Mouse (Mus musculus) stomach, embryonic 15.5 days (tissue): ENCODE results near the gene Tdrd7. TPM values are rescaled to one million over a fixed set of nuclear protein-coding genes. Genes with fewer than 3 reads are reported as not detected.

Experiments
- ATAC-seq: fragments of 200-750 bp; cut with Nextera tagmentation; 2 replicates; pipeline ENCODE4 v1.8.0; 2017; ENCODE audit warnings: low read depth, moderate number of reproducible peaks, moderate TSS enrichment; ENCODE audit not compliant: insufficient read depth, low FRiP score
- H3K27ac ChIP-seq: fragments of 300-500 bp; sonication (generic); 2 replicates; pipeline ENCODE4 v1.5.1; 2015; ENCODE audit warnings: mild to moderate bottlenecking, inconsistent platforms
- H3K27me3 ChIP-seq: fragments of 300-500 bp; sonication (generic); replicated peaks from 2 replicates; pipeline ENCODE4 v1.6.1; 2015; ENCODE audit warnings: inconsistent platforms
- H3K36me3 ChIP-seq: fragments of 300-500 bp; sonication (generic); 2 replicates; pipeline ENCODE4 v1.6.1; 2015; ENCODE audit warnings: inconsistent platforms
- H3K4me1 ChIP-seq: fragments of 300-500 bp; sonication (generic); 2 replicates; pipeline ENCODE4 v1.6.1; 2015; ENCODE audit warnings: inconsistent platforms
- H3K4me2 ChIP-seq: fragments of 300-500 bp; sonication (generic); 2 replicates; pipeline ENCODE4 v1.6.1; 2015; ENCODE audit warnings: mild to moderate bottlenecking, inconsistent platforms
- H3K4me3 ChIP-seq: fragments of 300-500 bp; sonication (generic); replicated peaks from 2 replicates; pipeline ENCODE4 v1.5.1; 2015; ENCODE audit warnings: inconsistent platforms
- H3K9ac ChIP-seq: fragments of 300-500 bp; sonication (generic); 2 replicates; pipeline ENCODE4 v1.6.1; 2015; ENCODE audit warnings: inconsistent platforms
- H3K9me3 ChIP-seq: fragments of 300-500 bp; sonication (generic); 2 replicates; pipeline ENCODE4 v1.6.1; 2016; ENCODE audit warnings: inconsistent platforms
- WGBS: fragments of 180-500 bp; shearing (Covaris S2); methylation state at CpG from one replicate; pipeline ENCODE4 v1.1.7; 2015; 5-methylcytosine and 5-hydroxymethylcytosine counted together
- polyA plus RNA-seq: library from polyadenylated mRNA; unstranded; fragments of >200 nt; fragmentation: Nextera tagmentation; extraction: Ambion mirVana; gene quantifications from 2 replicates; pipeline ENCODE4 v1.2.1, GENCODE M21; 2015

The Tdrd7 gene
- 19.8 and 21.5 TPM in 2 replicates for polyA plus RNA-seq

- Histone ChIP-seq H3K27me3 (no peaks in the 10 kb centered on the region), H3K4me2 (peak within 1 kb of the TSS; percentile 25), H3K27ac (peak within 1 kb of the TSS; percentile 82), H3K9ac (no peak within 1 kb of the TSS), H3K4me1 (peaks cover 15% of the 10 kb centered on the region; the same call in 1 of the 2 replicates), H3K4me3 (no peak within 1 kb of the TSS), H3K36me3 (no peaks in the 10 kb centered on the region), H3K9me3 (no peaks in the 10 kb centered on the region)
- ATAC-seq = no peak
- 51% methylated on average over 10 of the region's 10 CpGs for WGBS
Measured at GRCm38 (mm10) chr4:45964771-45965439, at the start of gene Tdrd7. Tdrd7 (plus strand) TSS chr4:45965334.

DNA sequence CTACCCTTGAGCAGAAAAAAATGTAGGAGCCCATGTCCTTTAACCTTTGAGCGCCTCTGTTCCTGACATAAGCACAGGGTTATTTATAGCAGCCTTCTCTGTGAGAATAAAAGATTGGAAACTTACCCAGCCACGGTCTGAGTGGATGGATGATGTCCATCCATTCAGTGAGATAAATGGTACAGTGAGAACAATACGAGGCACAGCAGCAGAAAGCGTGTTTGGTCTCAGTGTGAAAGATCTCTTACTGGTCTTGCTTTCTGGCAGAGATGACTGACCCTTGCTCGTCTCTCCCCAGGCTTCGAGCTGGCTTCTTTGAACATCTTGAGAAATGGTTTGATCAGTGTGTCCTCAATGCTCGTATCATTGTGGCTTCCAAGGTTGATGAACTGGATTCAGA lies 48.0 kb upstream of the Tdrd7 start:
- no peaks in the 10 kb centered on the region for H3K27me3 ChIP-seq
- WGBS = 69% methylated on average over 7 of the region's 7 CpGs
- ATAC-seq = no peak
- no peak overlapping the region for H3K4me2 ChIP-seq
- H3K4me3 ChIP-seq = no peak overlapping the region
- no peaks in the 10 kb centered on the region for H3K4me1 ChIP-seq
- H3K9ac ChIP-seq = no peak overlapping the region
- H3K9me3 ChIP-seq = no peaks in the 10 kb centered on the region
- H3K27ac ChIP-seq = no peak overlapping the region
- H3K36me3 ChIP-seq = no peaks in the 10 kb centered on the region

GRCm38 (mm10) chr4:45921663-45922435 lies 43.3 kb upstream of the Tdrd7 start:
- no peak overlapping the region for H3K9ac ChIP-seq
- WGBS = 78% methylated on average over 10 of the region's 10 CpGs
- ATAC-seq = no peak

GRCm38 (mm10) chr4:45924011-45924410 lies 41.1 kb upstream of the Tdrd7 start:
- H3K36me3 ChIP-seq = no peaks in the 10 kb centered on the region
- no peak for ATAC-seq
- H3K4me3 ChIP-seq = no peak overlapping the region
- no peak overlapping the region for H3K27ac ChIP-seq
- H3K9ac ChIP-seq = no peak overlapping the region
- no peak overlapping the region for H3K4me2 ChIP-seq
- H3K27me3 ChIP-seq = no peaks in the 10 kb centered on the region; the same call in 1 of the 2 replicates
- no peaks in the 10 kb centered on the region for H3K9me3 ChIP-seq
- WGBS = 80% methylated on average over 4 of the region's 4 CpGs
- no peaks in the 10 kb centered on the region for H3K4me1 ChIP-seq

More at GRCm38 (mm10) chr4:45921663-45922435, 43.3 kb upstream of the Tdrd7 start:
- Histone ChIP-seq H3K9me3 (no peaks in the 10 kb centered on the region), H3K27me3 (no peaks in the 10 kb centered on the region; the same call in 1 of the 2 replicates), H3K27ac (no peak overlapping the region), H3K4me3 (no peak overlapping the region), H3K4me1 (no peaks in the 10 kb centered on the region), H3K36me3 (no peaks in the 10 kb centered on the region), H3K4me2 (no peak overlapping the region; the same call in 1 of the 2 replicates)

GRCm38 (mm10) chr4:45928561-45928960 lies 36.6 kb upstream of the Tdrd7 start:
- Histone ChIP-seq H3K4me3 (no peak overlapping the region), H3K36me3 (no peaks in the 10 kb centered on the region), H3K27ac (no peak overlapping the region), H3K9ac (no peak overlapping the region), H3K4me1 (no peaks in the 10 kb centered on the region), H3K27me3 (no peaks in the 10 kb centered on the region; the same call in 1 of the 2 replicates), H3K4me2 (no peak overlapping the region), H3K9me3 (no peaks in the 10 kb centered on the region)
- ATAC-seq = no peak
- WGBS = 78% methylated on average over 4 of the region's 4 CpGs

- Histone ChIP-seq H3K36me3 (no peaks in the 10 kb centered on the region), H3K4me2 (0 out of 2 replicates have a peak overlapping the region, but pooled peaks have one; percentile 12), H3K9ac (no peak overlapping the region), H3K9me3 (no peaks in the 10 kb centered on the region), H3K27me3 (no peaks in the 10 kb centered on the region), H3K27ac (no peak overlapping the region), H3K4me3 (no peak overlapping the region), H3K4me1 (no peaks in the 10 kb centered on the region)
- peak; percentile 35; the same call in 1 of the 2 replicates for ATAC-seq
- WGBS = 20% methylated on average over 13 of the region's 13 CpGs
Measured at GRCm38 (mm10) chr4:45941628-45942044, 23.5 kb upstream of the Tdrd7 start.

DNA sequence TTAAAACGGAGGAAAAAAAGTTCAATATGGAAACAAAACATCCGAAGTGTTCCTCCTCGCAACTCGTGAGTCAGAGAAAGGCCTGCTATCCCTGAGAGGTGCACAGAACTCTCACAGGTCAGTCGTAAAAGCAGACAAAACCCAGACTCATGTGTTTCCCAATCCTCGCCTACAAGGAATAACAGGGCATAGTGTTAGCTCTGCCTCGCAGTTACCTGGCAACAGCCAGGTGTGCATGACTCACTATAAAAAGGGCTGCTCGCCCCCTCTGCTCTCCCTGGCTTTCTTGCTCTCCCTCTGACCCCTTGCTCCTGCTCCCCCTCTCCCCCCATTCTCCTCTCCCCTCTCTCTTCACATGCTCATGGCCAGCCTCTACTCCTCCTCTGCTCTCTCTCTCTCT lies 17.4 kb upstream of the Tdrd7 start:
- 0 out of 2 replicates have a peak, but pooled peaks cover 3% of the 10 kb centered on the region for H3K4me1 ChIP-seq
- H3K9ac ChIP-seq = no peak overlapping the region
- 55% methylated on average over 8 of the region's 8 CpGs for whole genome bisulfite sequencing
- H3K27me3 ChIP-seq = no peaks in the 10 kb centered on the region
- ATAC-seq = peak; percentile 54; the same call in 1 of the 2 replicates
- H3K4me3 ChIP-seq = no peak overlapping the region
- no peak overlapping the region for H3K27ac ChIP-seq
- H3K36me3 ChIP-seq = no peaks in the 10 kb centered on the region
- H3K4me2 ChIP-seq = no peak overlapping the region
- no peaks in the 10 kb centered on the region for H3K9me3 ChIP-seq

- Histone ChIP-seq H3K27me3 (no peaks in the 10 kb centered on the region), H3K4me2 (0 out of 2 replicates have a peak overlapping the region, but pooled peaks have one; percentile 8), H3K9me3 (no peaks in the 10 kb centered on the region), H3K9ac (no peak overlapping the region), H3K36me3 (no peaks in the 10 kb centered on the region), H3K4me1 (0 out of 2 replicates have a peak, but pooled peaks cover 3% of the 10 kb centered on the region), H3K27ac (peak overlapping the region; percentile 7; the same call in 1 of the 2 replicates), H3K4me3 (no peak overlapping the region)
- 68% methylated on average over 7 of the region's 7 CpGs for WGBS
- ATAC-seq = no peak
Measured at GRCm38 (mm10) chr4:45949109-45949848, 15.9 kb upstream of the Tdrd7 start.

GRCm38 (mm10) chr4:45951830-45952229 lies 13.3 kb upstream of the Tdrd7 start:
- Histone ChIP-seq H3K27ac (no peak overlapping the region), H3K4me1 (0 out of 2 replicates have a peak, but pooled peaks cover 3% of the 10 kb centered on the region), H3K4me3 (no peak overlapping the region), H3K27me3 (no peaks in the 10 kb centered on the region), H3K9ac (no peak overlapping the region), H3K4me2 (no peak overlapping the region), H3K36me3 (no peaks in the 10 kb centered on the region), H3K9me3 (no peaks in the 10 kb centered on the region)
- no peak for ATAC-seq
- 90% methylated on average over 10 of the region's 18 CpGs for WGBS

- Histone ChIP-seq H3K36me3 (no peaks in the 10 kb centered on the region), H3K27me3 (no peaks in the 10 kb centered on the region), H3K4me2 (no peak overlapping the region), H3K9me3 (no peaks in the 10 kb centered on the region), H3K27ac (no peak overlapping the region), H3K9ac (no peak overlapping the region), H3K4me3 (no peak overlapping the region), H3K4me1 (0 out of 2 replicates have a peak, but pooled peaks cover 3% of the 10 kb centered on the region)
- WGBS = 86% methylated on average over 23 of the region's 23 CpGs
- no peak for ATAC-seq
Measured at GRCm38 (mm10) chr4:45953025-45953919, 11.9 kb upstream of the Tdrd7 start.

DNA sequence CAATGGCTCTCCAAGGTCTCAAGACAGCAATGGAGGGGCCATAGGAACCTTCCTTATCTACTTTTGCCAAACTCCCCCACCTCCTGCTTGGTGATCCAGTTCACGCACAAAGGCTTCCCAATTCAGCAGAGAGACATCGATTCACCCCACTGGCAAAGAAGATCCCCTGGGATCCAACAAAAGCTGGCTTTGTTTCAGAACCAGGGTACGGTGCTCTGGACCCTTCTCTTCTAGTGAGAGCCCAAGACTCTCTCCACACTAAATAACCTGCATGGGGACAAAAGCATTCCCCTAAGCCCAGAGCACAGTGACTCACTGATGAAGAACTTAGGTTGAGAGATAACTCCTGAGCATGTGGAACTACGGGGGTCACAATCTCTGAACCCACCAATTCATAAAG lies 9.9 kb upstream of the Tdrd7 start:
- ATAC-seq = no peak
- H3K27me3 ChIP-seq = no peaks in the 10 kb centered on the region
- 85% methylated on average over 4 of the region's 4 CpGs for WGBS
- H3K9ac ChIP-seq = no peak overlapping the region
- no peaks in the 10 kb centered on the region for H3K9me3 ChIP-seq
- H3K4me2 ChIP-seq = no peak overlapping the region
- H3K4me1 ChIP-seq = no peaks in the 10 kb centered on the region
- no peaks in the 10 kb centered on the region for H3K36me3 ChIP-seq
- no peak overlapping the region for H3K27ac ChIP-seq
- H3K4me3 ChIP-seq = no peak overlapping the region
